Mouse (Mus musculus): ENCODE results near the gene Efcab2. TPM values are rescaled to one million over a fixed set of nuclear protein-coding genes. Genes with fewer than 3 reads are reported as not detected.
A peak's percentile ranks its signal among the peaks of the same experiment; 100 is the strongest.

Gene Efcab2
- polyA plus RNA-seq, 1 experiment from 2014 or later: 2.0 TPM

GRCm38 (mm10) chr1:178396383-178396782 is 9.5 kb upstream of the Efcab2 start:
- no peak for TF ChIP-seq EP300 (IDR thresholded peaks at IDR 0.05; ENCODE audit: low read depth)
- TF ChIP-seq CTCF (IDR thresholded peaks at IDR 0.05; ENCODE audit: low read depth): no peak
- Histone ChIP-seq H3K9ac (replicated peaks) (no peak overlapping the region), H3K4me1 (ENCODE audit: insufficient read depth) (peaks cover 5% of the 10 kb centered on the region), H3K27ac (ENCODE audit: low read depth) (no peak overlapping the region), H3K4me3 (ENCODE audit: low read depth, low read length) (no peak overlapping the region), H3K36me3 (replicated peaks; ENCODE audit: insufficient read depth, low read length) (no peaks in the 10 kb centered on the region), H3K4me2 (ENCODE audit: low read depth, low read length) (no peak overlapping the region), H3K9me3 (ENCODE audit: low read length) (no peaks in the 10 kb centered on the region), H3K27me3 (ENCODE audit: insufficient read depth, low read length) (no peaks in the 10 kb centered on the region)
- ATAC-seq (peak; percentile 73; the same call in 1 of the 2 replicates), DNase-seq (peak; percentile 56)
- WGBS (ENCODE audit: insufficient replicate concordance): 66% methylated on average over 4 of the region's 4 CpGs

- Histone ChIP-seq H3K36me3 (replicated peaks; ENCODE audit: insufficient read depth, low read length) (no peaks in the 10 kb centered on the region), H3K27me3 (ENCODE audit: insufficient read depth, low read length) (no peaks in the 10 kb centered on the region), H3K9ac (replicated peaks) (no peak overlapping the region), H3K4me2 (ENCODE audit: low read depth, low read length) (no peak overlapping the region), H3K4me1 (ENCODE audit: insufficient read depth) (peaks cover 7% of the 10 kb centered on the region; the same call in 1 of the 2 replicates), H3K9me3 (ENCODE audit: low read length) (no peaks in the 10 kb centered on the region), H3K4me3 (ENCODE audit: low read depth, low read length) (no peak overlapping the region), H3K27ac (ENCODE audit: low read depth) (no peak overlapping the region)
- 83% methylated on average over 6 of the region's 6 CpGs for WGBS (ENCODE audit: insufficient replicate concordance)
- ATAC-seq (no peak), DNase-seq (no peak)
- TF ChIP-seq CTCF (IDR thresholded peaks at IDR 0.05; ENCODE audit: low read depth) (no peak), EP300 (IDR thresholded peaks at IDR 0.05; ENCODE audit: low read depth) (no peak)
Measured at GRCm38 (mm10) chr1:178399879-178400278, 6.0 kb upstream of the Efcab2 start.

- no peak for DNase-seq
Measured at GRCm38 (mm10) chr1:178400652-178401051, 5.2 kb upstream of the Efcab2 start.

GRCm38 (mm10) chr1:178401960-178402359 is 3.9 kb upstream of the Efcab2 start:
- ATAC-seq: peak; percentile 25
- Histone ChIP-seq H3K27ac (ENCODE audit: low read depth) (0 out of 2 replicates have a peak overlapping the region, but pooled peaks have one; percentile 5), H3K4me1 (ENCODE audit: insufficient read depth) (peaks cover 7% of the 10 kb centered on the region; the same call in 1 of the 2 replicates), H3K4me3 (ENCODE audit: low read depth, low read length) (no peak overlapping the region), H3K4me2 (ENCODE audit: low read depth, low read length) (no peak overlapping the region), H3K27me3 (ENCODE audit: insufficient read depth, low read length) (no peaks in the 10 kb centered on the region), H3K9ac (replicated peaks) (no peak overlapping the region), H3K36me3 (replicated peaks; ENCODE audit: insufficient read depth, low read length) (no peaks in the 10 kb centered on the region), H3K9me3 (ENCODE audit: low read length) (no peaks in the 10 kb centered on the region)
- WGBS (ENCODE audit: insufficient replicate concordance): 45% methylated on average over 6 of the region's 6 CpGs
- no peak for TF ChIP-seq CTCF (IDR thresholded peaks at IDR 0.05; ENCODE audit: low read depth)
- peak; percentile 76 for TF ChIP-seq EP300 (IDR thresholded peaks at IDR 0.05; ENCODE audit: low read depth)
- peak; percentile 36 for DNase-seq

More at GRCm38 (mm10) chr1:178400652-178401051, 5.2 kb upstream of the Efcab2 start:
- H3K27ac ChIP-seq (ENCODE audit: low read depth): no peak overlapping the region
- no peak for ATAC-seq
- H3K4me3 ChIP-seq (ENCODE audit: low read depth, low read length): no peak overlapping the region
- no peaks in the 10 kb centered on the region for H3K27me3 ChIP-seq (ENCODE audit: insufficient read depth, low read length)
- no peak overlapping the region for H3K4me2 ChIP-seq (ENCODE audit: low read depth, low read length)
- H3K36me3 ChIP-seq (replicated peaks; ENCODE audit: insufficient read depth, low read length): no peaks in the 10 kb centered on the region
- WGBS (ENCODE audit: insufficient replicate concordance): 81% methylated on average over 7 of the region's 7 CpGs
- no peak for TF ChIP-seq CTCF (IDR thresholded peaks at IDR 0.05; ENCODE audit: low read depth)
- no peak for TF ChIP-seq EP300 (IDR thresholded peaks at IDR 0.05; ENCODE audit: low read depth)
- no peak overlapping the region for H3K9ac ChIP-seq (replicated peaks)
- H3K4me1 ChIP-seq (ENCODE audit: insufficient read depth): peaks cover 7% of the 10 kb centered on the region; the same call in 1 of the 2 replicates
- no peaks in the 10 kb centered on the region for H3K9me3 ChIP-seq (ENCODE audit: low read length)

GRCm38 (mm10) chr1:178405445-178405911 is 407 bp upstream of the Efcab2 start:
- no peaks in the 10 kb centered on the region for H3K27me3 ChIP-seq (ENCODE audit: insufficient read depth, low read length)
- ATAC-seq: peak; percentile 71
- WGBS (ENCODE audit: insufficient replicate concordance): 1% methylated on average over 23 of the region's 23 CpGs

GRCm38 (mm10) chr1:178406765-178407645 is 1.1 kb downstream of the Efcab2 start:
- TF ChIP-seq CTCF (IDR thresholded peaks at IDR 0.05; ENCODE audit: low read depth) (no peak), EP300 (IDR thresholded peaks at IDR 0.05; ENCODE audit: low read depth) (no peak)
- Histone ChIP-seq H3K27me3 (ENCODE audit: insufficient read depth, low read length) (no peaks in the 10 kb centered on the region), H3K36me3 (replicated peaks; ENCODE audit: insufficient read depth, low read length) (no peaks in the 10 kb centered on the region), H3K4me1 (ENCODE audit: insufficient read depth) (peaks cover 5% of the 10 kb centered on the region; the same call in 1 of the 2 replicates), H3K4me2 (ENCODE audit: low read depth, low read length) (peak overlapping the region; percentile 82), H3K9ac (replicated peaks) (peak overlapping the region; percentile 98), H3K27ac (ENCODE audit: low read depth) (peak overlapping the region; percentile 100), H3K4me3 (ENCODE audit: low read depth, low read length) (peak overlapping the region; percentile 74), H3K9me3 (ENCODE audit: low read length) (no peaks in the 10 kb centered on the region)
- WGBS (ENCODE audit: insufficient replicate concordance): 59% methylated on average over 12 of the region's 12 CpGs
- ATAC-seq (peak; percentile 16), DNase-seq (no peak)

More at GRCm38 (mm10) chr1:178405445-178405911, 407 bp upstream of the Efcab2 start:
- TF ChIP-seq CTCF (IDR thresholded peaks at IDR 0.05; ENCODE audit: low read depth): no peak
- TF ChIP-seq EP300 (IDR thresholded peaks at IDR 0.05; ENCODE audit: low read depth): peak; percentile 63; the same call in 1 of the 2 replicates
- H3K4me1 ChIP-seq (ENCODE audit: insufficient read depth): peaks cover 7% of the 10 kb centered on the region; the same call in 1 of the 2 replicates
- peak overlapping the region; percentile 82 for H3K4me2 ChIP-seq (ENCODE audit: low read depth, low read length)
- peak overlapping the region; percentile 74 for H3K4me3 ChIP-seq (ENCODE audit: low read depth, low read length)
- H3K9me3 ChIP-seq (ENCODE audit: low read length): no peaks in the 10 kb centered on the region
- H3K9ac ChIP-seq (replicated peaks): peak overlapping the region; percentile 98
- DNase-seq: peak; percentile 87
- peak overlapping the region; percentile 100 for H3K27ac ChIP-seq (ENCODE audit: low read depth)
- H3K36me3 ChIP-seq (replicated peaks; ENCODE audit: insufficient read depth, low read length): no peaks in the 10 kb centered on the region

All from liver, postnatal 0 days (tissue).